Mouse (Mus musculus) heart, embryonic 12.5 days (tissue): ENCODE data around the gene Hebp1. TPM values are rescaled to one million over a fixed set of nuclear protein-coding genes. Genes with fewer than 3 reads are reported as not detected.
A peak's percentile ranks its signal among the peaks of the same experiment; 100 is the strongest.

Experiments
- ATAC-seq: fragments of 200-750 bp; cut with Nextera tagmentation; 2 replicates; pipeline ENCODE4 v1.8.0; 2017; ENCODE audit warnings: moderate TSS enrichment, moderate library complexity; ENCODE audit not compliant: insufficient number of reproducible peaks, low FRiP score
- H3K27ac ChIP-seq: fragments of 300-500 bp; sonication (generic); 2 replicates; pipeline ENCODE4 v1.5.1; 2016; ENCODE audit warnings: mild to moderate bottlenecking, moderate library complexity; ENCODE audit not compliant: poor library complexity, severe bottlenecking
- H3K27me3 ChIP-seq: fragments of 300-500 bp; sonication (generic); replicated peaks from 2 replicates; pipeline ENCODE4 v1.6.1; 2016; ENCODE audit warnings: mild to moderate bottlenecking, moderate library complexity
- H3K36me3 ChIP-seq: fragments of 300-500 bp; sonication (generic); 2 replicates; pipeline ENCODE4 v1.6.1; 2016; ENCODE audit warnings: mild to moderate bottlenecking, moderate library complexity
- H3K4me1 ChIP-seq: fragments of 300-500 bp; sonication (generic); replicated peaks from 2 replicates; pipeline ENCODE4 v1.6.1; 2016; ENCODE audit warnings: mild to moderate bottlenecking
- H3K4me2 ChIP-seq: fragments of 300-500 bp; sonication (generic); 2 replicates; pipeline ENCODE4 v1.6.1; 2016; ENCODE audit warnings: mild to moderate bottlenecking, moderate library complexity
- H3K4me3 ChIP-seq: fragments of 300-500 bp; sonication (generic); 2 replicates; pipeline ENCODE4 v1.5.1; 2016; ENCODE audit warnings: mild to moderate bottlenecking
- H3K9ac ChIP-seq: fragments of 300-500 bp; sonication (generic); 2 replicates; pipeline ENCODE4 v1.6.1; 2016; ENCODE audit warnings: mild to moderate bottlenecking, moderate library complexity
- H3K9me3 ChIP-seq: fragments of 300-500 bp; sonication (generic); replicated peaks from 2 replicates; pipeline ENCODE4 v1.6.1; 2016; ENCODE audit warnings: mild to moderate bottlenecking, moderate library complexity
- WGBS: fragments of 180-500 bp; shearing (Covaris S2); methylation state at CpG from one replicate; pipeline ENCODE4 v1.1.7; 2016; 5-methylcytosine and 5-hydroxymethylcytosine counted together
- polyA plus RNA-seq: library from polyadenylated mRNA; unstranded; fragments of >200 nt; fragmentation: Nextera tagmentation; extraction: Ambion mirVana; gene quantifications from 2 replicates; pipeline ENCODE4 v1.2.1, GENCODE M21; 2016

The Hebp1 gene
- polyA plus RNA-seq, 1 experiment from 2014 or later: 16.0 TPM

GRCm38 (mm10) chr6:135182925-135183324 lies 14.9 kb downstream of the Hebp1 start:
- ATAC-seq: no peak
- Histone ChIP-seq H3K4me1 (peaks cover 4% of the 10 kb centered on the region; the same call in 1 of the 2 replicates), H3K27ac (no peak overlapping the region), H3K4me3 (no peak overlapping the region), H3K9ac (no peak overlapping the region), H3K36me3 (no peaks in the 10 kb centered on the region), H3K9me3 (no peaks in the 10 kb centered on the region), H3K4me2 (no peak overlapping the region), H3K27me3 (peaks cover 3% of the 10 kb centered on the region; the same call in 1 of the 2 replicates)
- WGBS: 32% methylated on average over 5 of the region's 5 CpGs

- no peak overlapping the region for H3K4me3 ChIP-seq
- ATAC-seq: no peak
- no peak overlapping the region for H3K9ac ChIP-seq
- H3K27me3 ChIP-seq: peaks cover 3% of the 10 kb centered on the region; the same call in 1 of the 2 replicates
- H3K27ac ChIP-seq: no peak overlapping the region
- no peak overlapping the region for H3K4me2 ChIP-seq
- WGBS: 32% methylated on average over 3 of the region's 3 CpGs
- H3K4me1 ChIP-seq: no peaks in the 10 kb centered on the region
- H3K9me3 ChIP-seq: no peaks in the 10 kb centered on the region; the same call in 1 of the 2 replicates
- no peaks in the 10 kb centered on the region for H3K36me3 ChIP-seq
These were observed 19.2 kb downstream of the Hebp1 start for GRCm38 (mm10) chr6:135178599-135178998.

- H3K36me3 ChIP-seq: no peaks in the 10 kb centered on the region
- H3K4me3 ChIP-seq: no peak overlapping the region
- peaks cover 8% of the 10 kb centered on the region; the same call in 1 of the 2 replicates for H3K9me3 ChIP-seq
- H3K27me3 ChIP-seq: peaks cover 3% of the 10 kb centered on the region; the same call in 1 of the 2 replicates
- H3K27ac ChIP-seq: no peak overlapping the region
- H3K9ac ChIP-seq: no peak overlapping the region
- H3K4me1 ChIP-seq: no peaks in the 10 kb centered on the region
- no peak overlapping the region for H3K4me2 ChIP-seq
- ATAC-seq: no peak
These were observed 20.6 kb downstream of the Hebp1 start for GRCm38 (mm10) chr6:135177271-135177670.

GRCm38 (mm10) chr6:135175014-135175413 lies 22.8 kb downstream of the Hebp1 start:
- Histone ChIP-seq H3K4me2 (no peak overlapping the region), H3K9me3 (peaks cover 8% of the 10 kb centered on the region; the same call in 1 of the 2 replicates), H3K36me3 (no peaks in the 10 kb centered on the region), H3K4me3 (no peak overlapping the region), H3K27me3 (no peaks in the 10 kb centered on the region), H3K27ac (no peak overlapping the region), H3K9ac (no peak overlapping the region), H3K4me1 (no peaks in the 10 kb centered on the region)
- no peak for ATAC-seq
- 76% methylated on average over 1 of the region's 1 CpGs for WGBS

- Histone ChIP-seq H3K9me3 (peaks cover 8% of the 10 kb centered on the region; the same call in 1 of the 2 replicates), H3K4me1 (0 out of 2 replicates have a peak, but pooled peaks cover 4% of the 10 kb centered on the region), H3K4me3 (no peak overlapping the region), H3K27ac (no peak overlapping the region), H3K4me2 (no peak overlapping the region), H3K9ac (no peak overlapping the region), H3K27me3 (no peaks in the 10 kb centered on the region), H3K36me3 (no peaks in the 10 kb centered on the region)
- 59% methylated on average over 14 of the region's 14 CpGs for WGBS
- no peak for ATAC-seq
These were observed 26.1 kb downstream of the Hebp1 start for GRCm38 (mm10) chr6:135171736-135172135.

- H3K36me3 ChIP-seq: no peaks in the 10 kb centered on the region
- H3K27ac ChIP-seq: no peak overlapping the region
- H3K4me3 ChIP-seq: no peak overlapping the region
- 86% methylated on average over 3 of the region's 3 CpGs for WGBS
- 0 out of 2 replicates have a peak, but pooled peaks cover 6% of the 10 kb centered on the region for H3K27me3 ChIP-seq
- no peak overlapping the region for H3K9ac ChIP-seq
- no peak for ATAC-seq
- H3K9me3 ChIP-seq: peaks cover 8% of the 10 kb centered on the region; the same call in 1 of the 2 replicates
- no peak overlapping the region for H3K4me2 ChIP-seq
- H3K4me1 ChIP-seq: peaks cover 8% of the 10 kb centered on the region; the same call in 1 of the 2 replicates
These were observed 28.6 kb downstream of the Hebp1 start for GRCm38 (mm10) chr6:135169246-135169645.

- Histone ChIP-seq H3K4me1 (peaks cover 13% of the 10 kb centered on the region), H3K27ac (no peak overlapping the region), H3K4me3 (peak overlapping the region; percentile 73), H3K4me2 (peak overlapping the region; percentile 87), H3K27me3 (0 out of 2 replicates have a peak, but pooled peaks cover 6% of the 10 kb centered on the region), H3K36me3 (no peaks in the 10 kb centered on the region), H3K9ac (peak overlapping the region; percentile 82; the same call in 1 of the 2 replicates), H3K9me3 (peaks cover 6% of the 10 kb centered on the region; the same call in 1 of the 2 replicates)
- no peak for ATAC-seq
- 75% methylated on average over 6 of the region's 6 CpGs for WGBS
These were observed 29.4 kb downstream of the Hebp1 start for GRCm38 (mm10) chr6:135168471-135168870.

- Histone ChIP-seq H3K9ac (peak overlapping the region; percentile 82), H3K36me3 (no peaks in the 10 kb centered on the region), H3K4me3 (peak overlapping the region; percentile 73), H3K27me3 (0 out of 2 replicates have a peak, but pooled peaks cover 6% of the 10 kb centered on the region), H3K9me3 (no peaks in the 10 kb centered on the region), H3K4me1 (peaks cover 20% of the 10 kb centered on the region), H3K4me2 (peak overlapping the region; percentile 87), H3K27ac (peak overlapping the region; percentile 69)
- peak; percentile 94 for ATAC-seq
- WGBS: 2% methylated on average over 46 of the region's 46 CpGs
These were observed 30.2 kb downstream of the Hebp1 start for GRCm38 (mm10) chr6:135167380-135168311.

GRCm38 (mm10) chr6:135166712-135167111 lies 31.1 kb downstream of the Hebp1 start:
- WGBS: 48% methylated on average over 5 of the region's 5 CpGs
- H3K4me2 ChIP-seq: peak overlapping the region; percentile 87
- peak overlapping the region; percentile 82 for H3K9ac ChIP-seq
- peak overlapping the region; percentile 73 for H3K4me3 ChIP-seq
- ATAC-seq: no peak
- H3K36me3 ChIP-seq: no peaks in the 10 kb centered on the region
- peaks cover 24% of the 10 kb centered on the region for H3K4me1 ChIP-seq
- no peak overlapping the region for H3K27ac ChIP-seq
- H3K9me3 ChIP-seq: no peaks in the 10 kb centered on the region
- 0 out of 2 replicates have a peak, but pooled peaks cover 6% of the 10 kb centered on the region for H3K27me3 ChIP-seq

GRCm38 (mm10) chr6:135166262-135166661 lies 31.6 kb downstream of the Hebp1 start:
- Histone ChIP-seq H3K9me3 (no peaks in the 10 kb centered on the region), H3K36me3 (no peaks in the 10 kb centered on the region), H3K4me3 (no peak overlapping the region), H3K9ac (no peak overlapping the region), H3K27me3 (0 out of 2 replicates have a peak, but pooled peaks cover 6% of the 10 kb centered on the region), H3K4me2 (peak overlapping the region; percentile 87; the same call in 1 of the 2 replicates), H3K27ac (no peak overlapping the region), H3K4me1 (peaks cover 24% of the 10 kb centered on the region)
- 83% methylated on average over 3 of the region's 3 CpGs for WGBS
- no peak for ATAC-seq

GRCm38 (mm10) chr6:135165706-135166105 lies 32.1 kb downstream of the Hebp1 start:
- Histone ChIP-seq H3K4me2 (no peak overlapping the region; the same call in 1 of the 2 replicates), H3K36me3 (no peaks in the 10 kb centered on the region), H3K4me1 (peaks cover 24% of the 10 kb centered on the region), H3K9me3 (no peaks in the 10 kb centered on the region), H3K4me3 (no peak overlapping the region), H3K27ac (no peak overlapping the region), H3K27me3 (0 out of 2 replicates have a peak, but pooled peaks cover 6% of the 10 kb centered on the region), H3K9ac (no peak overlapping the region)
- ATAC-seq: 0 out of 2 replicates have a peak, but pooled peaks have one; percentile 16
- WGBS: 53% methylated on average over 2 of the region's 2 CpGs
